Comparison of ENCODE assay signal across 23 mouse cellular contexts in the genomic region with DNA sequence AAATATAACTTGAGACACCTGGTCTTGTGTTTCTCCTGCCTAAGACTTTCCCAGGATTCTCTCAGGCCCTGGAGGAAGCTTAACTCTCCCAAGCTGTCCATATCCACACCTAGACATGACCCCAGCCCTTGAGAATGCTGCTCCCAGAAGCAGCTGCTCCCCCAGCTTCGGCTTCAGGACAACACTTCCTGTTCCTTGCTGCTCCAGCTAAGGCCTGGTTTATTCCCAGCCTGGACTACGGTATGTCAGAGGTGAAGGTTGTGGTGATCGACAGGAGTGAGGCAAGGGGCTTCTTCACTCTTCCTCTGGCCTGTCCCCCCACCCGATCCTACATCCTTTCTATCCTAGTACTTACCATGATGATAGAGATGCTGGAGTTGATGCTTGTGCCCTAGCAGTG. TPM values are rescaled to one million over a fixed set of nuclear protein-coding genes. Genes with fewer than 3 reads are reported as not detected.
A peak's percentile ranks its signal among the peaks of the same experiment; 100 is the strongest.
DNase-seq lines count a peak whose midpoint lies in the region; ATAC-seq lines count a peak whose summit lies in the region.
"Had no signal": no experiment of that assay in that cellular context is flagged by ENCODE, and none has a peak within 500 bp of the region (broad histone marks: within the 10 kb centered on the region; RNA-seq: fewer than 3 reads in every experiment).

No protein-coding gene starts in this region.

- peaks cover 17% of the 10 kb centered on the region for H3K27me3 ChIP-seq in heart, embryonic 10.5 days (ENCODE audit: insufficient read depth, poor library complexity, severe bottlenecking)
- H3K27me3 ChIP-seq in embryonic facial prominence, embryonic 12.5 days = peaks cover 5% of the 10 kb centered on the region; the same call in 1 of the 2 replicates
- H3K27me3 ChIP-seq in limb, embryonic 13.5 days = no peaks in the 10 kb centered on the region
- H3K27me3 ChIP-seq: heart, embryonic 15.5 days; hindbrain, embryonic 15.5 days had no signal

- peaks cover 37% of the 10 kb centered on the region for H3K4me1 ChIP-seq in heart, embryonic 10.5 days
- peaks cover 19% of the 10 kb centered on the region for H3K4me1 ChIP-seq in embryonic facial prominence, embryonic 12.5 days
- peaks cover 87% of the 10 kb centered on the region for H3K4me1 ChIP-seq in limb, embryonic 13.5 days

- WGBS in heart, embryonic 10.5 days = 64% methylated on average over 4 of the region's 4 CpGs
- WGBS in embryonic facial prominence, embryonic 12.5 days = 68% methylated on average over 4 of the region's 4 CpGs
- 56% methylated on average over 4 of the region's 4 CpGs for WGBS in limb, embryonic 13.5 days

- H3K9me3 ChIP-seq in heart, embryonic 10.5 days = no peaks in the 10 kb centered on the region
- no peaks in the 10 kb centered on the region for H3K9me3 ChIP-seq in embryonic facial prominence, embryonic 12.5 days
- no peaks in the 10 kb centered on the region for H3K9me3 ChIP-seq in limb, embryonic 13.5 days
- H3K9me3 ChIP-seq: embryonic facial prominence, embryonic 15.5 days; forebrain, embryonic 10.5 days; heart, embryonic 15.5 days; hindbrain, embryonic 15.5 days had no signal

- ATAC-seq in embryonic facial prominence, embryonic 12.5 days (ENCODE audit: insufficient number of reproducible peaks, insufficient read depth, low FRiP score, low TSS enrichment) = no peak
- ATAC-seq in limb, embryonic 13.5 days (ENCODE audit: low FRiP score, low read depth) = no peak
- no peak for ATAC-seq in megakaryocyte progenitor cell, adult 5-6 weeks (replicated peaks; ENCODE audit: poor library complexity)
- ATAC-seq: forebrain, embryonic 14.5 days had no signal

- H3K4me2 ChIP-seq in embryonic facial prominence, embryonic 12.5 days (replicated peaks) = no peak overlapping the region
- H3K4me2 ChIP-seq in limb, embryonic 13.5 days (replicated peaks) = no peak overlapping the region; the same call in 1 of the 2 replicates
- H3K4me2 ChIP-seq: embryonic facial prominence, embryonic 15.5 days; heart, embryonic 11.5 days; heart, embryonic 15.5 days; hindbrain, embryonic 15.5 days had no signal

- no peak overlapping the region for H3K4me3 ChIP-seq in heart, embryonic 10.5 days
- no peak overlapping the region for H3K4me3 ChIP-seq in embryonic facial prominence, embryonic 12.5 days
- H3K4me3 ChIP-seq in limb, embryonic 13.5 days = no peak overlapping the region
- H3K4me3 ChIP-seq: embryonic facial prominence, embryonic 15.5 days; erythroblast, embryonic 14.5 days; forebrain, embryonic 10.5 days; gastrocnemius, adult 2 months; heart, embryonic 15.5 days; hindbrain, embryonic 15.5 days had no signal

- no peaks in the 10 kb centered on the region for H3K36me3 ChIP-seq in heart, embryonic 10.5 days
- no peaks in the 10 kb centered on the region for H3K36me3 ChIP-seq in embryonic facial prominence, embryonic 12.5 days
- no peaks in the 10 kb centered on the region for H3K36me3 ChIP-seq in limb, embryonic 13.5 days
- H3K36me3 ChIP-seq: embryonic facial prominence, embryonic 15.5 days; forebrain, embryonic 10.5 days; heart, embryonic 15.5 days; hindbrain, embryonic 15.5 days had no signal

- intact Hi-C loops in heart, postnatal 25 days (cut with DNase I) = loop anchor here (10.0 kb wide), 1 partner anchor 161 kb away; no protein-coding TSS in a partner anchor

- DNase-seq in heart, embryonic 10.5 days (ENCODE audit: low spot score) = no peak
- DNase-seq in heart, postnatal 25 days (ENCODE audit: low spot score) = no peak
- DNase-seq in ovary, adult 18-20 months (ENCODE audit: low spot score) = no peak
- no peak for DNase-seq in cerebellum, adult 11-12 months
- DNase-seq: adrenal gland, postnatal 10 days; cerebellum, adult 18-20 months; cerebellum, adult 9-11 months; cerebellum, postnatal 36 days; gastrocnemius, adult 2 months; gastrocnemius, postnatal 25 days; heart, postnatal 36 days had no signal

- 0 out of 2 replicates have a peak overlapping the region, but pooled peaks have one; percentile 4 for H3K27ac ChIP-seq in heart, embryonic 10.5 days
- peak overlapping the region; percentile 17; the same call in 1 of the 2 replicates for H3K27ac ChIP-seq in embryonic facial prominence, embryonic 12.5 days
- H3K27ac ChIP-seq in limb, embryonic 13.5 days = peak overlapping the region; percentile 80
- H3K27ac ChIP-seq: embryonic facial prominence, embryonic 15.5 days; forebrain, embryonic 10.5 days; gastrocnemius, adult 2 months; heart, embryonic 15.5 days; hindbrain, embryonic 15.5 days had no signal

- no peak overlapping the region for H3K9ac ChIP-seq in embryonic facial prominence, embryonic 12.5 days
- H3K9ac ChIP-seq in limb, embryonic 13.5 days = peak overlapping the region; percentile 4; the same call in 1 of the 2 replicates
- H3K9ac ChIP-seq: embryonic facial prominence, embryonic 15.5 days; heart, embryonic 15.5 days; hindbrain, embryonic 15.5 days had no signal

RNA-seq across cellular contexts. Expression of a gene that starts 1.4 kb away (rescaled TPM):
- 0.09 TPM in 1 of 2 replicates, not detected in the other for polyA plus RNA-seq in heart, embryonic 10.5 days (2016; fragmentation: Nextera tagmentation; extraction: Ambion mirVana)
- total RNA-seq in heart, postnatal 25 days (2021) = not detected
- 8.7 and 12.1 TPM in 2 replicates for polyA plus RNA-seq in embryonic facial prominence, embryonic 12.5 days (2016; fragmentation: Nextera tagmentation; extraction: Ambion mirVana)
- 43.3 and 49.0 TPM in 2 replicates for polyA plus RNA-seq in limb, embryonic 13.5 days (2015; fragmentation: Nextera tagmentation; extraction: Ambion mirVana)
- not detected in 2 replicates for total RNA-seq in megakaryocyte progenitor cell, adult 5-6 weeks (2015)
- total RNA-seq in megakaryocyte progenitor cell, adult 5-6 weeks (2017) = not detected in 2 replicates
- total RNA-seq: granulocyte monocyte progenitor cell, adult 5-6 weeks; heart, postnatal 36 days; MEL had no signal
- polyA plus RNA-seq: erythroblast, embryonic 14.5 days; forebrain, embryonic 10.5 days; forebrain, embryonic 14.5 days had no signal

RNA-seq across cellular contexts. Expression of a gene that starts 5.8 kb away (rescaled TPM):
- polyA plus RNA-seq in heart, embryonic 10.5 days (2016; fragmentation: Nextera tagmentation; extraction: Ambion mirVana) = 9.7 and 13.5 TPM in 2 replicates
- total RNA-seq in heart, postnatal 25 days (2021) = 10 to 100 TPM; 19.1 to 26.8 TPM
- 4.4 and 6.9 TPM in 2 replicates for polyA plus RNA-seq in embryonic facial prominence, embryonic 12.5 days (2016; fragmentation: Nextera tagmentation; extraction: Ambion mirVana)
- 13.3 and 13.8 TPM in 2 replicates for polyA plus RNA-seq in limb, embryonic 13.5 days (2015; fragmentation: Nextera tagmentation; extraction: Ambion mirVana)
- total RNA-seq in megakaryocyte progenitor cell, adult 5-6 weeks (2015) = not detected in 2 replicates
- not detected in 2 replicates for total RNA-seq in megakaryocyte progenitor cell, adult 5-6 weeks (2017)
- total RNA-seq: granulocyte monocyte progenitor cell, adult 5-6 weeks; MEL had no signal
- polyA plus RNA-seq: erythroblast, embryonic 14.5 days had no signal

RNA-seq across cellular contexts. Expression of a gene that starts 45.6 kb away (rescaled TPM):
- polyA plus RNA-seq in heart, embryonic 10.5 days (2016; fragmentation: Nextera tagmentation; extraction: Ambion mirVana) = 0.34 and 0.49 TPM in 2 replicates
- under 1 TPM; 0.25 to 0.39 TPM for total RNA-seq in heart, postnatal 25 days (2021)
- 1.0 and 1.9 TPM in 2 replicates for polyA plus RNA-seq in embryonic facial prominence, embryonic 12.5 days (2016; fragmentation: Nextera tagmentation; extraction: Ambion mirVana)
- 0.75 and 0.77 TPM in 2 replicates for polyA plus RNA-seq in limb, embryonic 13.5 days (2015; fragmentation: Nextera tagmentation; extraction: Ambion mirVana)
- 2.7 and 2.9 TPM in 2 replicates for total RNA-seq in megakaryocyte progenitor cell, adult 5-6 weeks (2015)
- 4.6 and 6.7 TPM in 2 replicates for total RNA-seq in megakaryocyte progenitor cell, adult 5-6 weeks (2017)
- total RNA-seq: gastrocnemius, adult 2 months had no signal

Comparison
In these comparisons a context has a peak if more than half of its experiments do, and no peak if none do; other contexts are left out.
1. H3K27ac ChIP-seq: peak in every context shown above with its lines; median percentile 80 in limb, embryonic 13.5 days; 17 in embryonic facial prominence, embryonic 12.5 days; 4 in heart, embryonic 10.5 days.